Mouse (Mus musculus) cortical plate, adult 2 months (tissue): ENCODE data around the gene Tac4. TPM values are rescaled to one million over a fixed set of nuclear protein-coding genes. Genes with fewer than 3 reads are reported as not detected.
A peak's percentile ranks its signal among the peaks of the same experiment; 100 is the strongest.

Experiments
- H3K27ac ChIP-seq: fragments of 200-500 bp; 2 replicates; pipeline ENCODE4 v1.5.1; 2012; ENCODE audit warnings: low read length, control low read depth, inconsistent platforms; ENCODE audit not compliant: insufficient read depth
- H3K4me1 ChIP-seq: fragments of 200-500 bp; 2 replicates; pipeline ENCODE4 v1.6.1; 2011; ENCODE audit warnings: low read length; ENCODE audit not compliant: control insufficient read depth, insufficient read depth
- H3K4me3 ChIP-seq: fragments of 200-500 bp; 2 replicates; pipeline ENCODE4 v1.5.1; 2011; ENCODE audit warnings: mild to moderate bottlenecking, low read length, control low read depth; ENCODE audit not compliant: insufficient read depth
- CTCF ChIP-seq: fragments of 200-500 bp; IDR thresholded peaks from 2 replicates; pipeline ENCODE4 v1.5.1; 2011; ENCODE audit warnings: mild to moderate bottlenecking, control low read depth, low read length; ENCODE audit not compliant: insufficient read depth; ENCODE audit errors: extremely low read depth
- POLR2A ChIP-seq: fragments of 200-500 bp; IDR thresholded peaks from 2 replicates; pipeline ENCODE4 v1.6.1; 2011; ENCODE audit warnings: mild to moderate bottlenecking, low read length, control low read depth; ENCODE audit not compliant: insufficient read depth; ENCODE audit errors: extremely low read depth
- polyA plus RNA-seq: library from polyadenylated mRNA; depleted of rRNA; stranded (reverse); fragments of >200 nt; gene quantifications from 2 replicates; pipeline ENCODE4 v1.2.3, GENCODE M21; 2012

Tac4 gene
- polyA plus RNA-seq, 1 experiment = not detected

DNA sequence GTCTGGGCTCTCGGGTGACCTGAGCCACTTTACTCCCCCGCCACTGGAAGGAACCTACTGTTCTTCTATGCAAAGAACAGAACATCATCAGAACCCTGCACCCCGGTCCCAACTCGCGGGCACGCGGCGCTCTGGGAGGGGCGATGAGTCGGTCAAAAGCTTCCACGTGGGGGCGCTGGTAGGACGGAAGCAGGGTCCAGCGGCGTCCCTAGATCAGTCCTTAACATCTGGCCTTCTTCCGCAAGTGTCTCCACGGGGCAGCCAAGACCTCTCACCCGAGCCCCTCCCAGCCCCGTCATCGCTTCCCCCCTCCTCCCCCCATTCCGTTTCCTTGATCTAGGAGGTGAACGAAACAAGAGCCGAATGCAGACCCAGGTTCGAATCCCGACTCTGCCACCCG lies 2.8 kb upstream of the Tac4 start:
- H3K4me1 ChIP-seq = no peaks in the 10 kb centered on the region
- H3K27ac ChIP-seq = no peak overlapping the region
- peak overlapping the region; percentile 52 for H3K4me3 ChIP-seq
- 0 out of 2 replicates have a peak, but pooled peaks have one; percentile 5 for TF ChIP-seq CTCF
- no peak for TF ChIP-seq POLR2A

DNA sequence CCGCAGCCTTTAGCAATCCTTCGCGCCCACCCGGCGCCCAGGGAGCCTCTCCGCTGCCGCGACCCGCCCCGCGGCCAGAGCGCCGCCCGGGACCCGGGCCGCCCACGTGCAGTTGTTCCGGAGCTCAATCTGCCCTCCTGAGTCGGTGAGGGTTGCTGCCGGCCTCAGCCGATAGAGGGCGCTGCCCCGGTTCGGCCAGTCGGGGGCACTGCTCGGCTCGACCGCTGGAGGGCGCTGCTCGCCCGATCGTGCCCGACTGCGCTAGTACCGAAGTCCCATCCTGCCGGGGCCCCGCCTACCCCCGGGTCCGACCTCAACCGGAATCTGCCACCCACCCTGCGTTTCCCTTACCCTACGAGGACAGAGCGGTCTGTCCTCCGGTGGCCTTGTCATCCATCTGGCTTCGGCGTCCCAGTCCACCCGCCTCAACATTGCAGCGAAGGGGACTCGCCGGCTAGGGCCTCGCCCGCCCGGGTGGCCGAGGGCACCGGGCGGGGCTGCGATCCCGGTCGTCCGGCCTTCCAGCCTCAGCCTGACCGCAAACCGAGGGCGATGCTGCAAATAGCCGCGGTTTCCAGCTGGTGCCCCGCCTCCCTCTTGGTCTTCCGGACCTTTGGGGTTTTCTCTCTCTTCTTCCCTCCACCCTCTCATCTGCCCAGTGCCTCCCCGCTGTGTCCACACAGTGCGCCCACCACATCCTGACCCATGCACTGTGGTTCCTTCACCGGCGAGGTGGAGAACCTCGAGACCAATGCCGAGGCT lies 2.1 kb upstream of the Tac4 start:
- Histone ChIP-seq H3K4me1 (no peaks in the 10 kb centered on the region), H3K4me3 (peak overlapping the region; percentile 52), H3K27ac (no peak overlapping the region)
- peak; percentile 88 for TF ChIP-seq CTCF
- no peak for TF ChIP-seq POLR2A

DNA sequence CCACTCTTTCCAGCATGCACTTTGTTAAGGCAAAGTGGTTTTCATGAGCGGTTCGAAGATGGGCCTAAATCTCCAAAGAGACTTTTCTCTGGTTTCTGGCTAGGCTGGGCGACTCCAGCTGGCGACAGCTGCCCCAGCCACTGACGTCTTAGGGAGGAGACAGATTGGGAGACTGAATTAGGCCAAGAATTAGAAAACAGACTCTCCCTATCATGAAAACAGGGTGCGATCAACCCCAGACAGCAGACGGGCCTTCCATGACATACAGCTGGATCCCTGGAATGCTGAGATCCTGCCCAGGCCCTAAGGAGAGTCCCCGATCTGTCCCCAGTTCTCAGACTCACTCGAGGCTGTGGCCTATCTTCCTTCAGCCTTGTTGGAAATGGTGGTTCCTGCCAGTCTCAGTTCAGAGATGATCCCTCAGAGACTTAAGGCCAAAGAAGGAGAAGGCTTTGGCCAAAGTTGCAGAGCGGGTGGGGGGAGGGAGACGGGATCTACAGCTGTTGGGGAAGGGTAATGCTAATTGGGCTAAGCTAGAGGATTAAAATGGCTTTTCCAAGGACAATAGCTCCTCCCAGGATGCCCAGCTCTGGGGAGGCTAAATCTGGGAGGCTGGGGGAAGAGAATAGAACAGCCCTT lies 2.6 kb downstream of the Tac4 start:
- H3K4me3 ChIP-seq = no peak overlapping the region
- TF ChIP-seq POLR2A = no peak
- TF ChIP-seq CTCF = no peak
- H3K4me1 ChIP-seq = no peaks in the 10 kb centered on the region
- no peak overlapping the region for H3K27ac ChIP-seq

DNA sequence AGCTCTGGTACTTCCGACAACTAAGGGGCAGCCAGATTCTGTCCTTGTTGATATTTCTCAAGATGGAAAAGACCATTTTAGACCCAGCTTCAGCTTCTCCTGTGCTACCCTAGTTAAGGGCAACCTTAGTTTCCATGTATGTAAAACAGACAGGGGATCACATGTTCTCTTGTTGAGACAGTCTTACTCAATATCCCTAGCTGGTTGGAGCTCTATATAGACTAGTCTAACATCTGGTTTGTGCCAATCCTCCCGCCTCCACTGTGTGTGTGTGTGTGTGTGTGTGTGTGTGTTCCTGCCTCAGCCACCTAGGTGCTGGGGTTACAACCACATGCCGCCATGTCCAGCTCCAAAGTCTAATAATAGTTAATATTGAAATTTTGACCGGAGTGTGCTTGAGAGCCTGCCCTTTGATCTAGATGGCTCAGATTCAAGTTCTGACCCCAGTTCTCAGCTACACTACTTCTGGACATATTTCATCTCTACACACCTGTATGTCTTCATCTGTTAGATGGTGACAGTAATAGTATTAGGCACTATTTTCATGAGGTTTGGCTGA lies 3.2 kb downstream of the Tac4 start:
- H3K27ac ChIP-seq = no peak overlapping the region
- TF ChIP-seq POLR2A (no peak), CTCF (no peak)
- H3K4me1 ChIP-seq = no peaks in the 10 kb centered on the region
- H3K4me3 ChIP-seq = no peak overlapping the region

DNA sequence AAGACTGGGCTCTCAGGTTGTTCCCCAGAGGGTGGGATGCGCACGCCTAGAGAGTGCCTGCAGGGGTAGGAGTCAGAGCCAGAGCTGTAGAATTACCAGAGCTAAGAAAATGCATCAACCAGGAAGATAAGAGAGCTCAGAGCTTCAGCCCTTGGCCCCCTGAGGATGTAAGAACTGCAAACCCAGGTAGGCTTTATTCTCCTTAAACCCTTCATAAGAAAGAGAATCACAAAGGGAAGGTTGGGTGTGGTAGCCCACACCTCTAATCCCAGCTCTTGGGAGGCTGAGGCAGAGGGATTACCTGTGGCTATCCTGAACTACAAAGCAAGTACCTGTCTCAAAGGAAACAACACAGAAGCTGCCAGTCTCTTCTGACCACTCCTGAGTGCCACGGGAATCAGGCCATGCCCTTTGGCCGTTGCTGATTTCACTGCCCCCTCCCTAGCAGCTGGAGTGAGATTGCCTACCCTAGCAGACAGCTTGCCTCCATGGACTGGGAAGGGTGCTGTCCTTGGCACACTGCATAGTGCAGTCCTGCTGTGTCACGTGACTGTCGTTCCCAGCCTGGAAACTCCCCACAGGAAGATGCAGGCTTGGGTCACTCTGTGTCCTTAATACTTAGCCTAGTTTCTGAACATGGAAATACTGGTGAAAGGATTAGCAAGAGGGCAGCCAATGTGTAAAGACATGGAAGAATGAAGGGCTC lies 5.4 kb downstream of the Tac4 start:
- Histone ChIP-seq H3K4me1 (no peaks in the 10 kb centered on the region), H3K27ac (no peak overlapping the region), H3K4me3 (no peak overlapping the region)
- TF ChIP-seq CTCF (no peak), POLR2A (no peak)

DNA sequence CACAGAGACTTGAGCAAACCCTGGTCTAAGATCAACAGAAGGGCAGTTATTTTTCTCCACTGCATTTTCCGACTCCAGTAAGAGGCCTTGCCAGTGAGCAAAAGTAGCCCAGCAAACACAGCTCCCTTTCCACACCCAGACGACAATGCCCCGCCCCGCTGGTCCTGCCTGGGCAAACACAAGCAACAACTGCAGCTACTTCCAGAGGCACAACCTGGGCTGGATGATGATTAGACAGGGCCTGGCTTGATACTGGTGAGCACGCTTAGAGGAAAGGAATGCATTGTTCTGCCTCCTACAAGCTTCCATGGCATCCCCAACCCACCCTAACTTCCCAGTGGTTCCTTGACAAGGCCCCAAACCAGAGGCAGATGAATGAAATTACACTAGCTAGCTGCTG lies 12.3 kb downstream of the Tac4 start:
- Histone ChIP-seq H3K4me3 (no peak overlapping the region), H3K27ac (no peak overlapping the region), H3K4me1 (no peaks in the 10 kb centered on the region)
- TF ChIP-seq POLR2A (no peak), CTCF (no peak)

DNA sequence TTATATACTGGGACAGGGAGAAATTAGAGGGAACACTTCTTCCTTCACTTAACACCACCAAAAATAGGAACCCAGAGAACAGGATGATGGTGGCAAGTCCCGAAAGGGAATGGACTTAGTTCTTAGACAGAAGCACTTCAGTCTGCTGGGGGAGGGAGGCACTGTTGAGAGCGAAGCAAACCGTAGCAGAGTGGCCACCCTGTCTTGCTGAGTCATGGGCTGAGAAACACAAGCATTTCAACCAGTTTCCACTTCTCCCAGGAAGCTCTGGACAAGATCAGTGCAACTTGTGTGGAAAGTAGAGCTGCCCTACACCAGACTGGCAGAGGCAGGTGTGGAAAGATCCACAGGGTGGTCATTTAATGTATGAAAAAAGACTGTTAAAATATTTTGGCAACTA lies 13.3 kb downstream of the Tac4 start:
- TF ChIP-seq POLR2A (no peak), CTCF (no peak)
- Histone ChIP-seq H3K4me1 (no peaks in the 10 kb centered on the region), H3K27ac (no peak overlapping the region), H3K4me3 (no peak overlapping the region)

DNA sequence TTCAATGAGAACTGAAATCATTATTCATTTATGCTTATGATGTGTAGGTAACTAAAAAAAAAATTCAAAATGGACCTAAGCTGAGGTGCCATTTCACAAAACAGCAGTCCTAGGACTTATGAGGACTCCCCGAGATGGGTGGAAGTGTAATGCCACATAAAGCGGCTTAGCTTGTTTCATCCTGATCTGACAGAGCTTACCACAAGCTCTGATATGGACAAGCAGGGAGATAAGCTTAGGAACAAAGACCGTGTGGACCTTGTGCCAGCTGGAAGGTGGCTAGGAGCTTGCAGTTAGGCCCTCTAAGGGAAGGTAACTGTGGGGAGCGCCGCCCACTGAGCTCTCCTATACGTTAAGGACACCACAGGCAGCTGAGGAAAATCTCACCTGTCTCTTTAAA lies 14.7 kb downstream of the Tac4 start:
- Histone ChIP-seq H3K27ac (no peak overlapping the region), H3K4me3 (no peak overlapping the region), H3K4me1 (no peaks in the 10 kb centered on the region)
- TF ChIP-seq CTCF (no peak), POLR2A (no peak)

DNA sequence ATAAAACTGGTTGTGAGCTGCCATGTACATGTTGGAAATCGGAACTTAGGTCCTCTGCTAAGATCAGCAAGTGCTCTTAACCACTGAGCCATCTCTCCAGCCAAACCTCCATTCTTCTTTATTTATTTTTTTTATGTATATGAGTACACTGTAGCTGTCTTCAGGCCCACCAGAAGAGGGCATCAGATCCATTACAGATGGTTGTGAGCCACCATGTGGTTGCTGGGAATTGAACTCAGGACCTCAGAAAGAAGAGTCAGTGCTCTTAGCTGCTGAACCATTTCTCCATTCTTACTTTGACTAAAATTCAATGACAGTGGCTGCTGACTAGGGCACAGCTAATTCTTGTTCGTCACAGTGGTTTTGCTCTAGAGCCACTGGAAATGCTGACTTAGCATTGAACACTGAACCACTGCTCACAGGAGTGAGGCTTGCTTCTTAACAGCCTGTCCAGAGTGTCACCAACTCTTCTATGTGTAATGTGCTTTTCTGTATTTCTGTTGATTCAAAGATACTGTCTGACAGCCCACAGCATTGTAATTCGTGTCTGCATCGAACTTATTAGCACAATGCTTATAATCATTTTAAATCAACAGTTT lies 17.8 kb downstream of the Tac4 start:
- Histone ChIP-seq H3K4me1 (no peaks in the 10 kb centered on the region), H3K4me3 (no peak overlapping the region), H3K27ac (no peak overlapping the region)
- TF ChIP-seq CTCF (peak; percentile 12; the same call in 1 of the 2 replicates), POLR2A (no peak)
